Mouse (Mus musculus) cerebellum, adult 2 months (tissue): Measurements from ENCODE around the gene Faap100.

ENCODE experiments used
- CTCF ChIP-seq: fragments of 200-500 bp; IDR thresholded peaks from 2 replicates; pipeline ENCODE4 v1.5.1; 2011; ENCODE audit warnings: low read depth, mild to moderate bottlenecking, control low read depth, low read length, moderate library complexity, borderline replicate concordance; ENCODE audit not compliant: insufficient read depth
- POLR2A ChIP-seq: fragments of 200-500 bp; IDR thresholded peaks from 2 replicates; pipeline ENCODE4 v1.6.1; 2011; ENCODE audit warnings: low read length, control low read depth, borderline replicate concordance; ENCODE audit not compliant: insufficient read depth

DNA sequence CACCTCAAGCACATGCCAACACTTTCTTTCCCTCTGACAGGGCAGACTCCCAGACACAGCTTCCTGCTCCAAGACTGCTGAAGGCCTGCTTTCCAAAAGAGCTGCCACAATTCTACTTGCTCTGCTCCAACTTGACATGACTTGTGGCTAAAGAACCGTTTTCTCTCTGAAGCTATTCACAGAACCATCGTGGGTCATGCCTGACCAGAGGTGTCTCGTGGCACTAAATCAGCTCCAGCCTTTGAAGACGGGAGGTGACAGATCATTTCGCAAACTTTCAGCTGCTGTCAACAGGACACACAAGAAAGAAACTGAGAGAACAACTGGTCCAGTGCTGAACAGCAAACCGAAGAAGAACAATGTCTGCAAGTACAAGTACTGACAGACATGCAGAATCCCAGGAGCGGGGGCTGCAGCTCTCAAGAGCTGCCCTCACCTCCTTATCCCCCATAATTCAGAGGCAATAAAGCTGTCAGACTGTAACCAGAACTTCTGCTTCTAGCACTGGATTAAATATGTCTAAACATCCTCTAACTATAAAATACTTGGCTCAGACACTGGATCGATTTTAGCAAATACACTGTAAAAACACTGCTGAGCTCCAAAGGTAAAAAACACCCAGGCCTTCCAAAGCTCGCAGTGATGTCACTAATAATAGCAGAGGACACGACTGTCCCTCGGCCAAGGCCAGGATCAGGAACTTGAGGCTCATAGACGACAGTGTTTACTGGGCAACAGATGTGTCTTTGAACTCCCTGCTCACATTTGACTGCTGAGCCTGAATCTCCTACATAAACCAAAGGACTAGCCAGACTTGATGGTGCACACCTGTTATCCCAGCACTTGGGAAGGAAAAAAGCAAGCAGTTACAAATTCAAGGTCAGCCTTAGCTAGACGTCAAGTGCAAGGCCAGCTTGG, 44.3 kb upstream of the Faap100 start:
- TF ChIP-seq CTCF: no peak
- no peak for TF ChIP-seq POLR2A
